Mouse (Mus musculus) layer of hippocampus, adult 9-10 months (tissue): ENCODE results near the gene Alg9.
A peak's percentile ranks its signal among the peaks of the same experiment; 100 is the strongest.

Experiments
- DNase-seq: peaks from one replicate; pipeline ENCODE4 v3.0.0; 2022; ENCODE audit warnings: low spot score

Gene Alg9

DNA sequence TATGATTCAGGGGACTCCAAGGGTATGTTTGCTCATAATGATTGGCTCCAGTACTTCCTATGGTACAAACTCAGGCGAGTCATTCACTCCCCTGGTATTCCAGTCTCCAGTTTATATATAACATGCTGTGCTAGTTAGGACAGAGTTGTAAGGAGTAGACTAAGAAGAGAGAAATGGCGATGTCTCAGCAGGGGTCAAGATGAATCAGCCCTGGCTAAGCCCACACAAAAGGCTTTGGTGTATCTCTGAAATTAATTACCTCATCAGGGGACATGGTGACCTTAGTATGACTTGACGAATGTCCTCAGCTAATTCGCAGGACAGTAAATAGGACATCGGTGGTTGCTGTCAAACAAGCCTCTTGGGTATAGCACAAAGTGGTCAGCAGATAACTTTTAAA is 18.1 kb upstream of the Alg9 start:
- no peak for DNase-seq

DNA sequence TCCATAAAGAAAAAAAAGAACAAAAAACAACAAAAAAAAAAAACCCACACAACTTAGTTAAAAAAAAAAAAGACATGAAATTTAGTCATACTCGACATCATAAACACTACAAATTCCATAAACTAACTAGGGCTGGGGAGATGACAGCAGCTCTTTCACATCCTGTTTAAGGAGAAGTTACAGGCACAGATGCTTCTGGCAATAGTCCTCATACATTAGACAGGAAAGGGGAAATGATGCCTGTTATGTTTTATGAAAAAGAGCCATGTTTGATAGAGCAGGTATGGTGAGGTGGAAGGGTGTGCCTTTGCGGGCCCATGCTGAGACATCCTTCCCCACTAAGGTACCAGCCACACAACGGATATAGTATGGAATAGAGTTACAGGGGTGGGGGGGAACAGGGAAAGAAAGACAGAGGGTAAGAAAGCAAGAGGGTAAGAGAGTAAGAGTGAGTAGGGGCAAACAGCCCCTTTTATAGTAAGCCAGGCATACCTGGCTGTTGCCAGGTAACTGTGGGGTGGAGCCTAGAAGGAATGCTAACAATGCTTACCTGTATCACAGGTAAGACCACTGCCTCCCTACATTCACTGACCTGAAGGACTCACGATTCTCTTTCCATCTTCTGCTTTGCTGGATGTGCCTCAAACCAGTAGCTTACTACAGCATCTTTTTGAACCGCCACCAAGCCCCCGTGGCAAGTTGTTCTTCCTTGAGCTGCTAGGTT is 13.1 kb upstream of the Alg9 start:
- no peak for DNase-seq

DNA sequence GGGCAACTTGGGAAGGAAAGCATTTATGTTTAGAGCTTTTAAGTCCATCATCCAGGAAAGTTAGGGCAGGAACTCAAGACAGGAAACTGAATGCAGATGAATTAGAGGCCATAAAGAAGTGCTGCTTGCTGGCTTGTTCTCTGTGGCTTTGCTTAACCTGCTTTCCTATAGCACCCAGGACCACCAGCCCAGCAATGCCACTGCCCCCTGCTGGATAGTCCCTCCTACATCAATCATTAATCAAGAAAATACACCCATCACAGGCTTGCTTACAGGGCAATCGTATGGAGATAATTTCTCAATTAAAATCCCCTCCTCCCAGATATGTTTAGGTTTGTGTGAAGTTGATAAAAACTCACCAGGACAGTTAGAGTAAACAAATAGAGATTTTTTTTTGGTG is 11.5 kb upstream of the Alg9 start:
- DNase-seq, result no peak

DNA sequence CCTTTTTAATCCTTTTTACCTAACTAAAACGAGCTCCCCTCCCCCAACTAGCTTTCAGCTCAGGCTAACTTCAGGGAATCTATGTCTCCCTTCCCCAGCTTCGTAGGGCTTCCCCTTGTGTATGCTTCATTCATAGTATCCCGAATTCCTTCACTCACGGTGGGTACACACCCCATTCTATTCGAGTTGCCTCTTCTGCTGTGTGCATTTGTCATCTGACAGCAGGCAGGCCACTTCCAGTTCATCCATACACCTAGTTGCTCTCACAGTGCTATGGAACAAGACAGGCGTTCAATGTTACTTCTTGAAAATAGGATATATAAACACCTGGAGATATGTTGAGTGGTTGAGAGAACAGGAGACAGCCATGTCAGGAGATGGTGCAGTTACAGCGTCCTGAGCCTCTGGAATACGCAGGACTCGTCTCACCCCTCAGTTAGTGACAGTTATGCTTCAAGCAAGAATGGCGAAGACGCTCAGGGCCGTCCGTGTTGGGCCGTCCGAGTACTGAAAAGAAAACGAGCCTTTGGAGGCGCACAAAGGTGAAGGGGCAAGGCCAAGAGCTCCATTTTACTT is 7.2 kb upstream of the Alg9 start:
- DNase-seq, result no peak

DNA sequence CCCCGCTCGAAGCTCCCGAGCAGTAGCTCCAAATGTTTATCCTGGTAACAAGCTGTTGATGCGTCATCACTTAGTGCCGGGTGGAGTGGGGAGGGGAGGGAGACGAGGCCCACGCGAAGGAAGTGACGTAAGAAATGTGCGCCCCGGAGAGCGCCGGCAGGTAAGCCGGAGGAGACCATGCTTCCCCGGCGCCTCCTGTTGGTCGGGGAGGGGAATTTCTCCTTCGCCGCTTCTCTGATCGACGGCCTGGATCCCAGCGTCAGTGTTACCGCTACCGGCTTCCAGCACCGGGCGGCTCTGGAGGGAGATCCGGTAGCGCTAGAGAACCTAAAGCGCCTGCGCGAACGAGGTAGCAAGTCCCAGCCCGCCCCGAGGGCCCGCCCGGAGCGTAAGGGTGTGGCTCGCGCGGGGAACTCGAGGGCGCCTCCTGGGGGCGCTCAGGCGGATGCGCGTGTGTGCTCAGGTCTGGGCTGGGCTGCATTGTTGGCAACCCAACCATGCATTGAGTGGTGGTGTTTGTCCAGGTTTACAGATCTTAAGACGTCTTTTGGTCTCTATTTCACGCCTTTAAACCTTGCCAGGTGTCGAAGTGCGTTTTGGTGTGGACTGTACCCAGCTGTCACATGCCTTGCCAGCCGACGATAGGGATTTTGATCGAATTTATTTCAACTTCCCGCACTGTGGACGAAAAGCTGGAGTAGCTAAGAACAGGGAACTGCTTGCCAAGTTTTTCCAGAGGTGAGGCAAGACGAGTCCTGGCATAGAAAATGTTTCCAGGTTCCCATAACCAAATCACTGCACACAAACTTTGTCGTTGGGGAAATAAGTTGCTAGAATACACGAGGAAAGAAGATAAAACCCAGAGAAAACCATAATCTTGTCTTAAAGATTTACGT is 6.5 kb upstream of the Alg9 start, which contains the start of gene Fdxacb1:
Fdxacb1 (plus strand) TSS at position 130 of the 896 bp plus-strand sequence.
- DNase-seq, result peak; percentile 98

DNA sequence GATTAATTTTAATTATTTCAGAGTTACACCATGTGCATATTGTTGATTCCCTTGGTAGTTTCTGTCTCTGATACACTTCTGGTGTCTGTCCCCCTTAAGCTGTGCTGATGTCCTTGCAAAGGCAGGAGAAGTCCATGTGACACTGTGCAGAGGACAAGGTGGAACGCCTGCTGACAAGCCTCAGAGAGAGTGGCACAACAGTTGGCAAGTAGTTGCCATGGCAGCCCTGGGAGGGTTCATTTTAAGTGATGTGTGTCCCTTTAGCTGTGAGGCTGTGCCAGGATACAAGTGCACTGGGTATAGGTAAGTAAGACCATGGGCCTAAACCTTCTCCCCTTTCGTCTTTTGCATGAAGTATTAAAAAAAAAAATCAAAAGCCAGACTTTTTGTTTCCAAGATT is 4.8 kb upstream of the Alg9 start:
- no peak for DNase-seq

DNA sequence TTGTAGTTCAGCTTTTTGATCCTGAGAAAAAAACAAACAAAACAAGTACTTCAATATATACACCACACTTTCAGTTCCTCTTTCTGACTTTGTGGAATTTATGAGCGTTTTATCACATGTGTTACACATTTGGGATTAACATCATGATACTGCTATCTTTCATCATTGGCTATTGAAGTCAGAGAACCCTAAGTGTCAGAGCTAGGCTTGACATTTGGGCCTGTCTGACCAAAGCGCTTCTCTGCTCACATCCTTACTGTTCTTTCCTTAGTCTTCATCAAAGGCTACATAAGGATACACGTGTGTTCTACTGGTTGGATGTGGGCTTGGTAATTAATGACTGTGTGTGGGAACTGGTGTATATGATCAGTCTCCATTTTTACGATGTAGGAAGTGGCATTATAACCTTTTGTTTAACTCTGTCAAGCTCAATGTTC is 775 bp upstream of the Alg9 start:
- no peak for DNase-seq

DNA sequence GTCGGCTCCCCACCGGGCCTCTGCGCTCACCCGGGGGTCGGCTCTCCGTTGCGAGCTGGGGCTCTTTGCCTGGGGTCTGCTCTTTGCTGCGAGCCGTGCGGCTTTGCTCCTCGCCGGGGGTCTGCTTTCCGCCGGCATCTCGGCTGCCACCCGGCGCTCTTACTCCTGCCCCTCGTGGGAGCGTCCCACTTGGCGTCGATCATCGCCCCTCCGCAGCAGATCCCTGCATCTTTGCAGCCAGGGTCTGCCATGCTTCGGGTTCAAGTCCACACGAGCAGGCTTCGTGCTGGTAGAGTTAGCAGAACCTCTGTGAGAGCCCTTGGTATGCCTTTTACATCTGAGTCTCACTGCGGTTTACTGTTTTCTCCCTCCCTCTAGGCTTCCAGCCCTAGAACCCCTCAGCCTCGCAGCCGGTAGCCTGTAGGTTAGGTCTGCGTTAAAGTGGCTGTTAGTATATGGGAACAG is 875 bp downstream of the Alg9 start:
- DNase-seq, result no peak

DNA sequence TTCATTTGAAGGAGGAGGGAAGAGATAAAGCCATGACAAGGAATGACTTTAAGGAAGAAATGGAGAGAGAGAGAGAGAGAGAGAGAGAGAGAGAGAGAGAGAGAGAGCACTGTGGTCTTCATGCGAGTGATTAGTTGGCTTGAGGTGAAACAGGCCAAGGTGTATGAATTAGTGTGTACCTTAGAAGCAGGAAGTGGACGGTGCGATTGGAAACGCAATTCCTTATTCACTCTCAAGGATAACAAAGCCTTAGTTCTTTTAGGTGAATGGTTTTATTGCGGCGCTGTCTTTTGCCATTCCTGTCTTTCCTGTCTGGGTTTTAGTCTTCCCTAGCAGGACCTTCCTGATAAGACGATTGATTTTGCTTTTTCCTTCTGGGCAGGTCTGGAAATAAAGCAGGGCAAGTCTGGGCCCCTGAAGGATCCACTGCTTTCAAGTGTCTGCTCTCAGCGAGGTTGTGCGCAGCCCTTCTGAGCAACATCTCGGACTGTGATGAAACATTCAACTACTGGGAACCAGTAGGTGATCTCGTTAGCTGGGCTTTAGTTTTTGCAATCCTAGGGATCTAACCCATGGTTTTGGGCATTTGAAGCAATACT is 1.4 kb downstream of the Alg9 start:
- no peak for DNase-seq

DNA sequence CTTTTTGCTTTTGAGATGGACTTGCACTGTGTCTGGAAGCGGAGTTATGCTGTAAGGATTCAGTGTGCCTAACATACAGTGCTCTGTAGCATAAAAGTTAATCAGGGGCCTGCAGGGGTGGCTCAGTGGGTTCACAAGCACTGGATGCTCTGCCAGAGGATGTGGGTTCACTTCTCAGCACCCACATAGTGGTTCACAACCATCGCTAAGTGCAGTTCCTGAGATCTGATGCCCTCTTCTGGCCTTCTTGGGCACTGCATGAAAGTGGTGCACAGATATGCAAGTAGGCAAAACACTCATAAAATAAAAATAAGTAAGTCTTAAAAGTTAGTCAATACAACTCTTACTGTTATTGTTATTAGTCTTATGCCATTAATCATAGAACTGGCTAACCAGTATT is 7.3 kb downstream of the Alg9 start:
- no peak for DNase-seq

DNA sequence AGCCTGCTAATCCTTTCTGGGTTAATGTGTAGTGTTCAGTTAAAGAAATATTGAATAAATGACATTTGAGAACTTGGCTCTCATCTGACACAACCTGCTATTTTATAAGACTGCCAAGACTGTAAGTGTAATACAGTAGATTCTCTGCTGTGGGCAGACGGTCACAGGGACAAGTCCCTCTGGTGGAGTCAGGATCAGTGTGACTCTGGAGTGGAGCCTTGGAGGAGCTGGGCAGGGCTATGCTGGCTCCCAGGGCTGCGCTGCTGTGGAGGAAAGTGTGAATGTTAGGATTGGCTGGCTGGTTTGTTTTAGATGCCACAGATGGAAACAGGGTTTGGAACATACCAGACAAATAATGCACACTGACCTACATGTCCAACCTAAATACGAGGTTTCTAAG is 20.4 kb downstream of the Alg9 start:
- no peak for DNase-seq

DNA sequence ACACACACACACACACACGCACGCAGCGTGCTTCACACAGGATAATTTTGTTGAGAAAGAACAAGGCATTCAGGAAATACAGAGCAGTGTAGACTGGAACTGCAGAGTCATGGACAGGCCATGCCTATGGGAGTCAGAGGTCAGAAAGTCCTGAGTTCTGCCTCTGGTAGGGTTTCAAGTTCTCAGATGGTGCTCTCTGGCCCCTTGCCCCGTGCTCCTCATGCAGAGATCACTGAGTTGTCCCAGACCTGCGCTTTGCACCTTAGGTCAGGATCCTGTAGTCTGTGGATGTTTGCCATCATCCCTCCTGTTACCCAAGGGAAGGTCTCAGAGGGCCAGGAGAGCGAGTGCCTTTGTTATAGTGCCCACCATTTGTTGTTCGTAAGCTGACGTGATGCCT is 22.0 kb downstream of the Alg9 start:
- DNase-seq, result no peak

DNA sequence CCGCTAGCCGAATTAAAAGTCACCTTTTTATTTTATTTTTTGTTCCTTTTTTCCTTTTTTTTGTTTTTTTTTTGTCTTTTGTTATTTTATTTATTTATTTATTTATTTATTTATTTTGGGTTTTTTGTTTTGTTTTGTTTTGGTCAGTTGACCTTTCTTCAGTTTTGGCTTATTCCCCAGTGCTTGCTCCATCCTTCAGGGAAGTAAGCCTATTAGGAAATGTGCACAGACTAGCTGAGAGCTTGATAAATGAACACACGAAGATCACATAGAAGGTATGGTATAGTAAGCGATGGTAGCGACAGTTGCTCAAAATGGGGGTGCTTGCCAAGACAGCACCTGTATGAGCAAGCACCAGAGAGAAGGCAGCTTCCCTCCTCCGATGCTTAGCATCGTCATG is 22.8 kb downstream of the Alg9 start:
- no peak for DNase-seq

DNA sequence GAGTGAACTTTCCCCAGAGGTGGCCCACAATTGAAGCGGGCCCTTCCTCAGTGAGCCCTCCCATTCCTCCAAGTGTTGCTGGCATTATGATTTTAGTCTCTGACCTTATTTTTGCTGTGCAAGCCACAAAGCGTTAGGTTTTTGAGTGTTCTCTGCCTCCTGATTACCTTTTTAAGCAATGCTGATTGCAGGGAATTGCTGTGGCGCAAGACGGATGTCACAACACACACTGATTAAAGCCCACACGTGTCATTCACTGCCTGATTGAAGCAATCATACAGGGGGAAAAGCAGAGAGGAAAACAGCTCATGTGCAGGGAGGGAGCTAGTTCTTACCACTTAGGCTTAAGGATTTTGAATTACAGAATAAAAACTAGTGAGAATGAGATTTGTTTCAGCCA is 23.5 kb downstream of the Alg9 start:
- DNase-seq, result no peak

DNA sequence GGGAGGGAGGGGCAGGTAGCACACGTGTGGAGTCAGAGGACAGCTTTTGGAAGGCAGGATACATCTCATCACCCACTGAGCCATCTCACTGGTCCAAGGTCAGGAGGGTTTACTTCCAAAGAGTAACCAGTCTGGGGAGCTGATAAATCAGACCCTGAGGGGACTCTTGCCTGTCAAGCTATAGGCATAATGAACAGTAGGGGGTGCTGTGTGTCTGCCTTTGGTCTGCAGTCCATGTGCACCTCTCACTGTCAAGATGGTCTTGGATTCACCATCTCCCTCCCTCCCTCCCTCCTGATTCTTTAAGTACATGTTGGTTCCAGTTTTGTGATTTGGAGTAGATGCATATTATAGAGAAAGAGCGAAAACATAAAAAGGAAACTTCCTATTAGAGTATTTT is 26.2 kb downstream of the Alg9 start:
- DNase-seq, result no peak

DNA sequence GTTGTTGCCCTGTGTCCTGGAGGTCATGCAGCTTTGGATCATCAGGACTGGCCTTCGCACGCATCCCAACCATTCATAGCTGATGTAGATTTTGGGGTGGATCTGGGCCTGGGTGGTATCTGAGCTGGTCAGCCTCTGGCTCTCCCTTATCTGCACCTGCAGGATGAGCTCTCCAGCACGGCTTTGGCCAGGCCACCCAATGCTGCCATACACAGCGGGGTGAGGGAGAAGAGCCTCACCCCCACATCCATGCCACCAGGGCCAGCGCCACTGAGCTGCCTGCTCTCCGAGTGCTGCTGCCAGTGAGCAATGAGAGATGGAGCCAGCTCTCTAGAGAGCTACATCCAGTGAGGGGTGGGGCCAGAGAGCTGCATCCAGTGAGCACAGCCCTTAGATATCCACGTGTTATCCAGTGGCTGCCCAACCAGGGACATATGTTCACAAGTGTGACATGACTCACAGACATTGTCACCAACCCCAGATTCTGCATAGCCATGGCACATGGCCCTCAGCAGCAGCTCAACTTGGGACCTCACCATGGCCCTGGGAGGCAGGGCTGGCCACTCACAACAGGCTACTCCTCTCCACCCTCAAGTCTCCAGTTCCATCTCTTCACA is 28.3 kb downstream of the Alg9 start:
- no peak for DNase-seq

DNA sequence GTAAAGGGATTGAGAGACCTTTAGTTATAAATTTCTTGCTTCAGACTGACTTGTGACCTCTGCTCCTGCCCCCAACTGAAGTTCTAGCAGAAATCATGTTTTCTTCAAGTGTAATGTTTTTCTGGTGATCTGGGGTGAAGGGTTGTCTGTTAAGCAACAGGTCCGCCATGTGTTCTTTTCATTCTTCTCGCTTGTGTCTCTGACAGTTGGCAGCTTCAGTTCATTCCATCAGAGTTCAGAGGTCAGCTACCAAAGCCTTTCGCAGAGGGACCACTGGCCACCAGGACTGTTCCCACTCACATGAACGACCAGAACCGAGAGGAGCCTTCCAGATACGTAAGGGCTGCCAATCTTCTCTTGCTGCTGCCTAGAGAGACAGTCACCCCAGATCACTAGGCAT is 33.7 kb downstream of the Alg9 start:
- DNase-seq, result no peak

DNA sequence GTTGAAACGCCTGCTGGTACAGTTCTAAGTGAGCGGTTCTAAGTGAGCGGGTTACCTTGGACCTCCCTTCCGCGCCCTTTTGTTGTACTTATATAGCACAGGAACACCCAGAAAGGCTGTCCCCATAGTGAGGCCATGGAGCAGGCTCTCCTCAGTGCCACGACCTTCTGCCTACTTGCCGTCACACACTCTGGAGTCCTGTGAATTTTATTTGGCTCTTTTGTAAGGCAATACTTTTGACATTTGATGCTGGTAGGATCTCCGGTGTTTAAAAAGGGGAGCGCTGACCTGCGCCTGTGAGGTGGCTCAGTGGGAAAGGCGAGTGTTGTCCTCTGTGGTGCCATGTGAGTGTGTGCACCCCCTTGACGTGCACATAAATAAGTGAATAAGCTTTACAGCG is 34.3 kb downstream of the Alg9 start:
- no peak for DNase-seq

DNA sequence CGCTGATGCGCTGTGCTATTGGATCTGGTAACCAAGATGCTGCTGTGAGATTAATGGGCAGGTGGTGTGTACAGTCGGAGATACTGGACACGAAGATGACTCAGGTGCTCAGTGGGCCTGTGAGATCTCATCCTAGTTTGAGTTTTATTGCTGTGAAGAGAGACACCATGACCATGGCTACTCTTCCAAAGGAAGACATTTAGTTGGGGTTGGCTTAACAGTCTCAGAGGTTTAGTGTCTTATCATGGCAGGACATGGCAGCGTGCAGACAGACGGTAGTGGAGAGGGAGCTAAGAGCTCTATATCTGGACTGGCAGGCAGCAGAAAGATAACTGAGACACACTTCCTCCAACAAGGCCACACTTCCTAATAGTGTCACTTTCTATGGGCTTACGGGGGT is 36.4 kb downstream of the Alg9 start:
- DNase-seq, result no peak

DNA sequence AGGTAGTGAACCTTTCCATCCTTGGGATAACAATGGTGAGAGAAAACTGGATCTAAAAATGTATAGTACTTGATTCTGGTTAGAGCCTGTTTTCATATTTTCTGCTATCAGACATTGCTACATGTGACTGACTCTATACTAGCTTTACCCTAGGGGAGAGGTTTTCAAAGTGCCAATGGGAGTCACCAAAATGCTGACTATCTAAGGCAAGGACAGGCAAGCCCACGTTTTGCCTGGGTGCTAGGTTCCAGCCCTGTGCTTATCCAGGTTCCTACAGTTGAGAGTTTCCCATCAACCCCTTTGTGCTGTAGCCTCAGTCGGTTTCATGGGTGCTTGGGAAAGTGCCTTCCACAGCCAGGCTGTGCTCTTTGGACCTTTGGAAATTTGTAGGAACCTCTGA is 36.9 kb downstream of the Alg9 start:
- DNase-seq, result no peak

DNA sequence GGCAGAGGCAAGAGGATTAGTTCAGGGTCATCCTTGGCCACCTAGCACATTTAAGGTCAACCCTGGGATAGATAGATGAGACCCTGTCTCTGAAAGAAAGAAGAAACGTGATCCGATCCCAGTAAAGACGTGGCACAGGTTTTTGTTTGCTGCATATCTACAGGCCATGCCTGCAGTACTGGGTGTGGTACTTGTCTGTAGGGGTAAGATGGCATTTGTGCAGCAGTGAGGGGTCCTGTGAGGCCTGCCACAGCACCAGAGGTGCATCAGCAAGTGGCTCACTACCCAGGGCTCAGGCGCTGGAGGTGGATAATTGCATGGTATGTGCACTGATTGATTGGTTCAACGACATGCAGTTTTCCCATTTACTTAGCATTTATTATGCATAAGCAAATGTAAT is 39.0 kb downstream of the Alg9 start:
- DNase-seq, result no peak

DNA sequence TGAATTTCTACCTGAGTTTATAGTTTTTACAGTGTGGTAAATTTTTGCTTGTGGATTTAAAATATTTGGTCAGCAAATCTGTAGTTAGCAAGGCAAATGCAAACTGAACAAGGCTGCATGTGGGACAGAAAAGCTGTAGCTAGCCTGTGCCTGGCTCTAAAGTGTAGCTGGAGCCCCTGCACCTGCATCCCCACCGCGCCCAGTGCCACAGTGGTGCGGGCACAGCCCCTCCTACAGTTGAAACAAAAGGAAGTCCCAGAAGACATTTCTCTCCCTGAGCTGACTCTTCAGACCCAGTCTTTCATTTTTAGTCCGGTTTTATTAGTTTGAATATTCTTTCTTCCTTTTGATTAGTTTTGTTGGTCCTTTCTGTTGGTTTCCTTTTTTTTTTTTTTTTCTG is 40.8 kb downstream of the Alg9 start:
- no peak for DNase-seq
